Mouse (Mus musculus): Measurements from ENCODE around the gene Rad51b. TPM values are rescaled to one million over a fixed set of nuclear protein-coding genes. Genes with fewer than 3 reads are reported as not detected.
A peak's percentile ranks its signal among the peaks of the same experiment; 100 is the strongest.

Rad51b gene
- polyA plus RNA-seq, 1 experiment from 2014 or later = 9.0 TPM

GRCm38 (mm10) chr12:79649796-79650195, 352.7 kb downstream of the Rad51b start:
- ATAC-seq (ENCODE audit: borderline replicate concordance, extremely low read depth, low FRiP score, low TSS enrichment) = no peak
- Histone ChIP-seq H3K4me3 (no peak overlapping the region), H3K4me1 (peaks cover 11% of the 10 kb centered on the region; the same call in 1 of the 2 replicates), H3K36me3 (no peaks in the 10 kb centered on the region), H3K27me3 (no peaks in the 10 kb centered on the region), H3K9me3 (no peaks in the 10 kb centered on the region), H3K4me2 (no peak overlapping the region), H3K27ac (no peak overlapping the region), H3K9ac (no peak overlapping the region)

- Histone ChIP-seq H3K4me3 (no peak overlapping the region), H3K4me1 (0 out of 2 replicates have a peak, but pooled peaks cover 4% of the 10 kb centered on the region), H3K9ac (no peak overlapping the region), H3K36me3 (no peaks in the 10 kb centered on the region), H3K27ac (no peak overlapping the region), H3K27me3 (no peaks in the 10 kb centered on the region), H3K4me2 (no peak overlapping the region), H3K9me3 (no peaks in the 10 kb centered on the region)
- 96% methylated on average over 5 of the region's 5 CpGs for WGBS
- ATAC-seq (ENCODE audit: borderline replicate concordance, extremely low read depth, low FRiP score, low TSS enrichment) = no peak
These were observed 358.1 kb downstream of the Rad51b start for GRCm38 (mm10) chr12:79655138-79655537.

GRCm38 (mm10) chr12:79658861-79659260, 361.8 kb downstream of the Rad51b start:
- Histone ChIP-seq H3K27me3 (no peaks in the 10 kb centered on the region), H3K4me2 (no peak overlapping the region), H3K27ac (no peak overlapping the region), H3K4me3 (no peak overlapping the region), H3K9ac (no peak overlapping the region), H3K4me1 (peaks cover 34% of the 10 kb centered on the region), H3K9me3 (no peaks in the 10 kb centered on the region), H3K36me3 (no peaks in the 10 kb centered on the region)
- 55% methylated on average over 3 of the region's 3 CpGs for WGBS
- ATAC-seq (ENCODE audit: borderline replicate concordance, extremely low read depth, low FRiP score, low TSS enrichment) = no peak

GRCm38 (mm10) chr12:79661270-79661669, 364.2 kb downstream of the Rad51b start:
- Histone ChIP-seq H3K9ac (no peak overlapping the region), H3K9me3 (no peaks in the 10 kb centered on the region), H3K4me2 (no peak overlapping the region), H3K27me3 (no peaks in the 10 kb centered on the region), H3K4me1 (peaks cover 37% of the 10 kb centered on the region), H3K27ac (no peak overlapping the region), H3K4me3 (no peak overlapping the region), H3K36me3 (no peaks in the 10 kb centered on the region)
- WGBS = 20% methylated on average over 2 of the region's 2 CpGs
- no peak for ATAC-seq (ENCODE audit: borderline replicate concordance, extremely low read depth, low FRiP score, low TSS enrichment)

GRCm38 (mm10) chr12:79663131-79663892, 366.2 kb downstream of the Rad51b start:
- H3K36me3 ChIP-seq = no peaks in the 10 kb centered on the region
- no peak overlapping the region for H3K4me3 ChIP-seq
- peak; percentile 64 for ATAC-seq (ENCODE audit: borderline replicate concordance, extremely low read depth, low FRiP score, low TSS enrichment)
- H3K9ac ChIP-seq = no peak overlapping the region
- H3K4me1 ChIP-seq = peaks cover 37% of the 10 kb centered on the region
- 31% methylated on average over 10 of the region's 10 CpGs for WGBS
- peak overlapping the region; percentile 66 for H3K27ac ChIP-seq
- H3K27me3 ChIP-seq = no peaks in the 10 kb centered on the region
- no peaks in the 10 kb centered on the region for H3K9me3 ChIP-seq
- H3K4me2 ChIP-seq = no peak overlapping the region

- Histone ChIP-seq H3K36me3 (no peaks in the 10 kb centered on the region), H3K9me3 (no peaks in the 10 kb centered on the region), H3K27me3 (no peaks in the 10 kb centered on the region), H3K4me3 (no peak overlapping the region), H3K4me1 (peaks cover 37% of the 10 kb centered on the region), H3K4me2 (no peak overlapping the region), H3K9ac (no peak overlapping the region), H3K27ac (peak overlapping the region; percentile 66)
- no peak for ATAC-seq (ENCODE audit: borderline replicate concordance, extremely low read depth, low FRiP score, low TSS enrichment)
- WGBS = 49% methylated on average over 7 of the region's 7 CpGs
These were observed 367.0 kb downstream of the Rad51b start for GRCm38 (mm10) chr12:79663893-79664574.

DNA sequence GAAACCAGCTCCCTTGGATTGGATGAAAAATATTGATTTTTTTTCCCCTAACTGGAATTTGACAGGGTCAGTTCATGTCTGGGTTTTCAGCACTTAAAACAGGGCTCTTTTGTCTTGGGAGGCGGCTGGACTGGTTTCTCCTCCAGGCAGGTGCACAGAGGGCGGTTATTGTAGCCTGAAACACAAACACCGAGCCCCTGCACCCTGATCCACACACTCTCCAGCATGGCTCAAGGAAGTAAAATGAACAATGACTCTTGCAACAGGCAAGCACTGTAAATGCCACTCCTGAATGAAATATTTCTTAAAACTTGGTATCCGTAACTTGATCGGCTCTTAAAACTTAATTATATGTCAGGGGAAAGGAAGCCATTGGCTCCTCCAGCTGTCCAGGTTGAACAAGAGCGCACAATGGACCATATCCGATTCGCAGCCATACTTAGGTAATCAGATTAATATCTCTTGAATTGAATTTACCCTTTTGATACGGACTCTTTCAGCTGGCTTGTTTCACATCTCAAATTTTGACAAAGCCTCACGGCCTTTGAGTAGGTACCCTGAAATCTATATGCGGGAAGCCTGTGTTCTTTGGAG, 377.9 kb downstream of the Rad51b start:
- H3K9ac ChIP-seq = no peak overlapping the region
- peak overlapping the region; percentile 38 for H3K4me2 ChIP-seq
- H3K4me1 ChIP-seq = peaks cover 43% of the 10 kb centered on the region
- H3K4me3 ChIP-seq = no peak overlapping the region
- H3K9me3 ChIP-seq = no peaks in the 10 kb centered on the region
- H3K36me3 ChIP-seq = no peaks in the 10 kb centered on the region
- H3K27ac ChIP-seq = peak overlapping the region; percentile 97
- peak; percentile 65 for ATAC-seq (ENCODE audit: borderline replicate concordance, extremely low read depth, low FRiP score, low TSS enrichment)
- H3K27me3 ChIP-seq = no peaks in the 10 kb centered on the region
- 52% methylated on average over 11 of the region's 11 CpGs for WGBS

DNA sequence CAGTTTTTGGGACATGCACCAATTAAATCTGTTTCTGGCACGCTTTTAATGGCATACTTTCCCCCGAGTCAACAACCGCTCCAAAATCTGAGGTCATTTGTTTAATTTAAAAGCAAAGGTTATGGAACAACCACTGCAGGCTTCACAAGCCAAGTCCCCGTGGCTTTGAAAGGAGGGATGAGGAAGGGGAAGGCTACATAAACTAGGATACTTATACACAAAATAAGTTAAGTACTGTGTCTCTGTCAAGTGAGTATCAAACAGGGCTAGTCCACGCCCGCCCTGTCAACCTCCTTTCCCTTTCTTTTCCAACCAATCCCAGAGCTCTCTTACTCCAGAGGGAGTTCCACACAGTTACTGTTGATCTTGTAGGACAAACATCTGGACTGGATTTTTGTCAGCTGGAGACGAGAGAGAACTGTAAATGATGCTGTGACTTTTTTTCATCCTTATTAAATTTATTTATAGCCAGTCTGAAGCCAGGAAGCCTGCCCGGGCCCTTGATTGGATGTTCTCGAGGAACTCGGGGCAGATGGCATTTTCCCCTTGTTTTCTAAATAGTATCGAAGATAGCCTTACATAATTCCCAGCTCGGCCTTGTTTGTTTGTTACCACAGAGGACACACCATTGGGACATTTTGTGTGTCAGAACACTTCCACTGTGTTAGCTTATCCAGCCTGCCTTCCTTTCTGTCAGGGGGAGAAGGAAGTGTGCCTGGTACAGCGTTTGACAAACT, 378.5 kb downstream of the Rad51b start:
- peak overlapping the region; percentile 97 for H3K27ac ChIP-seq
- no peak overlapping the region for H3K4me3 ChIP-seq
- no peaks in the 10 kb centered on the region for H3K9me3 ChIP-seq
- peaks cover 49% of the 10 kb centered on the region for H3K4me1 ChIP-seq
- H3K4me2 ChIP-seq = peak overlapping the region; percentile 38
- H3K27me3 ChIP-seq = no peaks in the 10 kb centered on the region
- H3K36me3 ChIP-seq = no peaks in the 10 kb centered on the region
- WGBS = 15% methylated on average over 13 of the region's 13 CpGs
- ATAC-seq (ENCODE audit: borderline replicate concordance, extremely low read depth, low FRiP score, low TSS enrichment) = peak; percentile 90
- no peak overlapping the region for H3K9ac ChIP-seq

GRCm38 (mm10) chr12:79676251-79676650, 379.2 kb downstream of the Rad51b start:
- H3K4me2 ChIP-seq = no peak overlapping the region
- peak overlapping the region; percentile 97 for H3K27ac ChIP-seq
- WGBS = 62% methylated on average over 6 of the region's 6 CpGs
- no peaks in the 10 kb centered on the region for H3K27me3 ChIP-seq
- H3K9me3 ChIP-seq = no peaks in the 10 kb centered on the region
- ATAC-seq (ENCODE audit: borderline replicate concordance, extremely low read depth, low FRiP score, low TSS enrichment) = no peak
- H3K4me3 ChIP-seq = no peak overlapping the region
- peaks cover 53% of the 10 kb centered on the region for H3K4me1 ChIP-seq
- no peaks in the 10 kb centered on the region for H3K36me3 ChIP-seq
- no peak overlapping the region for H3K9ac ChIP-seq

DNA sequence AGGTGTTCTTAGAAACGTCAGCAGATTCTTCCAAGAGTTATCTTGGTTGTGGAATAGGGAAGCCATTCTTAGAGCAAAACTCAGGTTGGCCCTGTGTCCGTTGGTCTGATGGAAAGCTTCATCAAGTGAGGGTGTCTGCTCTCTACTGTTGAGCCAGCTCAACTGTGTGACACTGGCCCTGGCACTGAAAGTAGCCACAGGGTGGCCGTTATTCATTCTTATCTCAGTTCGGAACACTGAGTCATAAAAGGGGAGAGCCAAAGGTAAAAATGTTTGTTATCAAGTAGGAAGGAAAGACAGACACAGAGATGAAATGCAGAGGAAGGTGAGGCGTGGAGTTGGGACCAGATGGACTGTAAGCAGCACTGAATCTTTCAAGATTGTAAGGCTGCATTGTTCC, 379.8 kb downstream of the Rad51b start:
- H3K4me1 ChIP-seq = peaks cover 53% of the 10 kb centered on the region
- peak overlapping the region; percentile 97 for H3K27ac ChIP-seq
- no peak overlapping the region for H3K9ac ChIP-seq
- no peak overlapping the region for H3K4me3 ChIP-seq
- H3K27me3 ChIP-seq = no peaks in the 10 kb centered on the region
- no peaks in the 10 kb centered on the region for H3K9me3 ChIP-seq
- no peak for ATAC-seq (ENCODE audit: borderline replicate concordance, extremely low read depth, low FRiP score, low TSS enrichment)
- WGBS = 61% methylated on average over 5 of the region's 5 CpGs
- H3K36me3 ChIP-seq = no peaks in the 10 kb centered on the region
- H3K4me2 ChIP-seq = no peak overlapping the region

DNA sequence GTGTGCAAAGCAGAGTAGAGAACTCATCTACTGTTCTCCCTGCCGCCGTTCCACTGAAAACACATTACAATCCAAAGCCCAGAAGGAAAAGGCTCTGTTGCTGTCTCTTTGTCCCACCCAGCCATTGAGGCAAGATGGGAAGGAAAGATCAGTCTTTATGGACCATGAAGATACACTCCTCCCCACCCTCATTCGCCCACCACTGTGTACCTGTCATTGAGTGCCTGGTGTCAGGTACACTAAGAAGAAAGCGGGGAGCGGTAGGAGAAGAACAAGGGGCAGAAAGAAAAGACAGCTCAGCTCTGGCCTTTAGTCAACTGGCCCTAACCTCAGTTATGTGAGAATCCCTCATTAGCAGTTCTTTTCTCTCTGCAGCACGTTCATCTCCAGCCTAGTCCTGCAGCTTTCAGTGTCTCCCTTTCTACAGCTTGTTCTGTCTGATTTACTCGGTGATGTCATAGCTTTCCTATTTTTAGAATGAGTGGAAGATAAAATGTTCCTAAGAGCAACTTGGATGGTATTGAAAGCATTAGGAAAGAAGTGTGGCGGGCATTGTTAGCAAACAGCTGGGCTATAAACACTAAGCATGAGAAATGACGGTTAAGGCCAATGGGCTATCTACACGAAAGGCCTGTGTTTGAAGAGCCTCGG, 382.3 kb downstream of the Rad51b start:
- Histone ChIP-seq H3K27ac (peak overlapping the region; percentile 49), H3K4me3 (no peak overlapping the region), H3K4me2 (no peak overlapping the region), H3K9me3 (no peaks in the 10 kb centered on the region), H3K4me1 (peaks cover 72% of the 10 kb centered on the region), H3K9ac (no peak overlapping the region), H3K36me3 (no peaks in the 10 kb centered on the region), H3K27me3 (no peaks in the 10 kb centered on the region)
- 52% methylated on average over 11 of the region's 11 CpGs for WGBS
- no peak for ATAC-seq (ENCODE audit: borderline replicate concordance, extremely low read depth, low FRiP score, low TSS enrichment)
